Mouse (Mus musculus) hindbrain, embryonic 12.5 days (tissue): ENCODE results near the gene Gm10160. TPM values are rescaled to one million over a fixed set of nuclear protein-coding genes. Genes with fewer than 3 reads are reported as not detected.

Experiments used
- ATAC-seq: fragments of 200-750 bp; cut with Nextera tagmentation; 2 replicates; pipeline ENCODE4 v1.8.0; 2017; ENCODE audit warnings: moderate TSS enrichment; ENCODE audit not compliant: low FRiP score
- H3K27ac ChIP-seq: fragments of 300-500 bp; sonication (generic); 2 replicates; pipeline ENCODE4 v1.5.1; 2016; ENCODE audit warnings: mild to moderate bottlenecking
- H3K27me3 ChIP-seq: fragments of 300-500 bp; sonication (generic); 2 replicates; pipeline ENCODE4 v1.6.1; 2016; ENCODE audit warnings: mild to moderate bottlenecking
- H3K36me3 ChIP-seq: fragments of 300-500 bp; sonication (generic); 2 replicates; pipeline ENCODE4 v1.6.1; 2016; ENCODE audit warnings: mild to moderate bottlenecking
- H3K4me1 ChIP-seq: fragments of 300-500 bp; sonication (generic); 2 replicates; pipeline ENCODE4 v1.6.1; 2016
- H3K4me2 ChIP-seq: fragments of 300-500 bp; sonication (generic); replicated peaks from 2 replicates; pipeline ENCODE4 v1.6.1; 2016; ENCODE audit warnings: mild to moderate bottlenecking
- H3K4me3 ChIP-seq: fragments of 300-500 bp; sonication (generic); 2 replicates; pipeline ENCODE4 v1.5.1; 2016; ENCODE audit warnings: mild to moderate bottlenecking
- H3K9ac ChIP-seq: fragments of 300-500 bp; sonication (generic); 2 replicates; pipeline ENCODE4 v1.6.1; 2016; ENCODE audit warnings: mild to moderate bottlenecking, moderate library complexity
- H3K9me3 ChIP-seq: fragments of 300-500 bp; sonication (generic); replicated peaks from 2 replicates; pipeline ENCODE4 v1.6.1; 2016; ENCODE audit warnings: mild to moderate bottlenecking
- WGBS: fragments of 180-500 bp; shearing (Covaris S2); methylation state at CpG from one replicate; pipeline ENCODE4 v1.1.7; 2016; 5-methylcytosine and 5-hydroxymethylcytosine counted together
- polyA plus RNA-seq: library from polyadenylated mRNA; unstranded; fragments of >200 nt; fragmentation: Nextera tagmentation; extraction: Ambion mirVana; gene quantifications from 2 replicates; pipeline ENCODE4 v1.2.1, GENCODE M21; 2016

Gm10160 gene
- polyA plus RNA-seq, 1 experiment from 2014 or later: not detected

- H3K27me3 ChIP-seq: 0 out of 2 replicates have a peak, but pooled peaks cover under 1% of the 10 kb centered on the region
- no peaks in the 10 kb centered on the region for H3K4me1 ChIP-seq
- no peaks in the 10 kb centered on the region for H3K36me3 ChIP-seq
- WGBS: 83% methylated on average over 9 of the region's 9 CpGs
- no peak for ATAC-seq
- H3K9me3 ChIP-seq: no peaks in the 10 kb centered on the region
- H3K27ac ChIP-seq: no peak overlapping the region
- no peak overlapping the region for H3K4me3 ChIP-seq
- no peak overlapping the region for H3K9ac ChIP-seq
- no peak overlapping the region for H3K4me2 ChIP-seq
Measured at GRCm38 (mm10) chr7:81867231-81867930, 11.8 kb upstream of the Gm10160 start.

DNA sequence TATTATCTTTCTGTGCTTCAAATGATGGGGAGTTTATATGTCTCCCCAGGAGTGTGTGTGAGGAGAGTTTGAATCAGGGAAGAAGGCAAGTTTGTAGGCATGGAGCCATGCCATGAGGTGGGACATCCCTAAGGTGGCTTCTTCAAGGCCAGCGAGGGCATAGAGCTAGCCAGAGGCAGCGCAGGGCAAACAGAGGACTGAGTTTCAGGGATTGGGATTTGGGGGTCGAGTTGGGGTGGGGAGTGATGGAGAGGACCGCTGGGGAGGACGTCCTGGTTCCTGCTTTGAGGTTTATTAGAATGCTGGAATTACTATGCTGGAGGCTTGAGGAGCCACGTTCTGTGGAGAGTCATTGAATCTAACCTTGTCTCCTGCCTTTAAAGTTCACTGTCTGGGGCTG is 10.3 kb upstream of the Gm10160 start:
- Histone ChIP-seq H3K9ac (no peak overlapping the region), H3K27ac (no peak overlapping the region), H3K4me1 (no peaks in the 10 kb centered on the region), H3K4me2 (no peak overlapping the region), H3K9me3 (no peaks in the 10 kb centered on the region), H3K27me3 (peaks cover 5% of the 10 kb centered on the region), H3K4me3 (no peak overlapping the region), H3K36me3 (no peaks in the 10 kb centered on the region)
- no peak for ATAC-seq
- 92% methylated on average over 6 of the region's 6 CpGs for WGBS

GRCm38 (mm10) chr7:81864552-81864951 is 9.0 kb upstream of the Gm10160 start:
- no peak overlapping the region for H3K4me2 ChIP-seq
- H3K27ac ChIP-seq: no peak overlapping the region
- H3K9me3 ChIP-seq: no peaks in the 10 kb centered on the region
- no peak overlapping the region for H3K9ac ChIP-seq
- H3K4me3 ChIP-seq: no peak overlapping the region
- 90% methylated on average over 6 of the region's 6 CpGs for WGBS
- no peaks in the 10 kb centered on the region for H3K36me3 ChIP-seq
- peaks cover 17% of the 10 kb centered on the region for H3K27me3 ChIP-seq
- no peak for ATAC-seq
- H3K4me1 ChIP-seq: peaks cover under 1% of the 10 kb centered on the region; the same call in 1 of the 2 replicates

DNA sequence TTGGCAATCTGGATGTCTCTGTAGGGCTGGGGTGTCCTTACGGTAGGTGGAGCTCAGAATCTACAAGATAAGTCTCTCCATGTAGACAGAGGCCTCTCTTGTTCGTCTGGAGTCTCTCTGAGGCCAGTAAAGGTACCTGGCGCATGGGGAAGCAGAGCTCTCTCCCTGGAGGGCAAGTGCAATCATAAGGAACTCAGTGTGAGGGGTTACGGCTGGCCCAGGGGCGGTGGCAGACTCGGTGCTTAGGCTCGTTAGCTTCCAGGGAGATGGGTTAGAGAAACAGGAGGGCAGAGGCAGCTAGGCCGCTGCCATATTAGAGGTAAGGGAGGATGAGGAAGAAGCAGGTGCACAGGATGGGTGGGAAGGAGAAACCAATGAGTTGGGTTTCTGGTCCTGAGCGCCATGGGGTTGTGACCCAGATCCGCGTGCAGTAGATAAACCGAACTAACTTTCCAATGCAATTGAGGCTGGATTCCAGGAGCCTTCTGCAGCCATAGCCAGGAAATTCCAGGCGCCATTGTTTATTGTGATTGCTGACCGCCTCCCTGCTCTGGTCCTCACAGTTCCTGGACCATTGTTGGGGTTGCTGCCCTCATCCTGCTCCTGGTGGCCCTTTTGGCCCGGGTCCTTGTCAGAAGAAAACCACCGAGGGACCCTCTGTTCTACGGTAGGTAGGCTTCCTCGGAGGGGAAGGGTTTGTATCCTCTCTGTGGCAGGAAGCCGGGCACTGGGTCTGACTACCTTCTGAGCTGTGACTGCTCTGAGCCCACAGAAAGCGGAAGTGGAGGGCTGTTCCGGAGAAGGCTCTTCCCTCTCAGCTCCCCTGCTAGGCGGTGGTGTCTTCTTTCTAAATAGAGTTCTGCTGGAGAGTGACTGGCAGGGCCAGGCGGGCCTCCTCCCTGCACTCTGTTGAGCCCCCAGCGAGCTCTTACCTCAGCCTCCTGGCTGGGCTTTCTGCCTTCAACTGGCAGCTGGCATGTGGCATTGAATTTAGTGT is 7.3 kb upstream of the Gm10160 start:
- H3K36me3 ChIP-seq: no peaks in the 10 kb centered on the region
- H3K9me3 ChIP-seq: no peaks in the 10 kb centered on the region
- WGBS: 70% methylated on average over 24 of the region's 24 CpGs
- no peak overlapping the region for H3K4me2 ChIP-seq
- H3K4me3 ChIP-seq: no peak overlapping the region
- peaks cover 10% of the 10 kb centered on the region for H3K4me1 ChIP-seq
- H3K9ac ChIP-seq: no peak overlapping the region
- no peak overlapping the region; the same call in 1 of the 2 replicates for H3K27ac ChIP-seq
- no peak for ATAC-seq
- peaks cover 33% of the 10 kb centered on the region for H3K27me3 ChIP-seq

- H3K27me3 ChIP-seq: peaks cover 42% of the 10 kb centered on the region
- H3K4me2 ChIP-seq: no peak overlapping the region
- H3K36me3 ChIP-seq: no peaks in the 10 kb centered on the region
- peaks cover 10% of the 10 kb centered on the region for H3K4me1 ChIP-seq
- H3K9me3 ChIP-seq: no peaks in the 10 kb centered on the region
- H3K4me3 ChIP-seq: no peak overlapping the region
- ATAC-seq: no peak
- H3K27ac ChIP-seq: no peak overlapping the region
- no peak overlapping the region for H3K9ac ChIP-seq
- 71% methylated on average over 4 of the region's 4 CpGs for WGBS
Measured at GRCm38 (mm10) chr7:81861921-81862320, 6.3 kb upstream of the Gm10160 start.

- H3K4me1 ChIP-seq: peaks cover 10% of the 10 kb centered on the region
- H3K9ac ChIP-seq: no peak overlapping the region
- H3K4me3 ChIP-seq: no peak overlapping the region
- H3K27me3 ChIP-seq: peaks cover 44% of the 10 kb centered on the region
- H3K27ac ChIP-seq: no peak overlapping the region
- H3K36me3 ChIP-seq: no peaks in the 10 kb centered on the region
- no peak for ATAC-seq
- H3K9me3 ChIP-seq: no peaks in the 10 kb centered on the region
- no peak overlapping the region for H3K4me2 ChIP-seq
- WGBS: 92% methylated on average over 2 of the region's 2 CpGs
Measured at GRCm38 (mm10) chr7:81861461-81861860, 5.9 kb upstream of the Gm10160 start.

DNA sequence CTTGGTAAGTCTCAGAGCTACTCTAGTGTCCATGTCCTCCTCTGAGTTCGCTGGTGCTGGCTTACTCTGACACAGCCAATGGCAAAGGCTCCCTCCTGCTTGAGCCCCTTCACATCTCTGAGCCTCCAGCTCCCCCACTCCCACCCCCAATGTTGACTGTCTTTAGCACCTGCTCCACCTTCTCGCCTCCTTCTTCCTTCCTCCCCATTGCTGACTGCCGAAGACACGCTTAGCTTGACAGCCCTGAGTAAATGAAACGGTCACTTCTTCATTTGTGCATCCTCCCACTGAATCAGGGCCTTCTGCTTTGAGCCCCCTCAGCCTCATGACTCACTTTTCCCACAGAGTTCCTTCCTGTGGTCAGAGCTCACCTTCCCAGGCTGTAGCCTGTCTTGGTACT is 5.4 kb upstream of the Gm10160 start:
- Histone ChIP-seq H3K9me3 (no peaks in the 10 kb centered on the region), H3K4me1 (peaks cover 10% of the 10 kb centered on the region), H3K4me2 (no peak overlapping the region), H3K4me3 (no peak overlapping the region), H3K27me3 (peaks cover 44% of the 10 kb centered on the region), H3K36me3 (no peaks in the 10 kb centered on the region), H3K27ac (no peak overlapping the region), H3K9ac (no peak overlapping the region)
- no peak for ATAC-seq
- WGBS: 78% methylated on average over 5 of the region's 5 CpGs

DNA sequence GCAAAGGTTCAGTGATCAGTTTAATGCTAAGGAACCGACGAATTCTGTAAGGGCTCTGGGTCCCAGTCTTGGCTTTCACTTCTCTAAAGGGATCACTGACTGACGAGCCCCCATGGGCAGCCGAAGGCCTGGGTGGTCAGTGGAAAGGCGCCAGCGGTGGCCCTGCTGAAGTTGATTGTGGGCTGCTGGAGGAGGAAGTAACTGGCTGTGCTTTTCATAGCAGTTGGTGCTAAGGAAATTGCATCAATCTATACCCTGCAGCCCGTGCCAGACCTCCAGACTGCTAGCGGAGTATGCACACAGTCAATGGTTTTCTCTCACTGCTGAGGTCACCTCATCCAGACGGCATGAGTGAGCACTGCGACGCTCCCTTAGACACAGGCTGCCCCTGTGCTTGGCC is 4.5 kb upstream of the Gm10160 start:
- ATAC-seq: no peak
- Histone ChIP-seq H3K4me2 (peak overlapping the region; percentile 98), H3K9ac (no peak overlapping the region), H3K4me1 (peaks cover 10% of the 10 kb centered on the region), H3K36me3 (no peaks in the 10 kb centered on the region), H3K27me3 (peaks cover 44% of the 10 kb centered on the region), H3K27ac (no peak overlapping the region), H3K9me3 (no peaks in the 10 kb centered on the region), H3K4me3 (0 out of 2 replicates have a peak overlapping the region, but pooled peaks have one; percentile 2)
- 47% methylated on average over 11 of the region's 11 CpGs for WGBS

DNA sequence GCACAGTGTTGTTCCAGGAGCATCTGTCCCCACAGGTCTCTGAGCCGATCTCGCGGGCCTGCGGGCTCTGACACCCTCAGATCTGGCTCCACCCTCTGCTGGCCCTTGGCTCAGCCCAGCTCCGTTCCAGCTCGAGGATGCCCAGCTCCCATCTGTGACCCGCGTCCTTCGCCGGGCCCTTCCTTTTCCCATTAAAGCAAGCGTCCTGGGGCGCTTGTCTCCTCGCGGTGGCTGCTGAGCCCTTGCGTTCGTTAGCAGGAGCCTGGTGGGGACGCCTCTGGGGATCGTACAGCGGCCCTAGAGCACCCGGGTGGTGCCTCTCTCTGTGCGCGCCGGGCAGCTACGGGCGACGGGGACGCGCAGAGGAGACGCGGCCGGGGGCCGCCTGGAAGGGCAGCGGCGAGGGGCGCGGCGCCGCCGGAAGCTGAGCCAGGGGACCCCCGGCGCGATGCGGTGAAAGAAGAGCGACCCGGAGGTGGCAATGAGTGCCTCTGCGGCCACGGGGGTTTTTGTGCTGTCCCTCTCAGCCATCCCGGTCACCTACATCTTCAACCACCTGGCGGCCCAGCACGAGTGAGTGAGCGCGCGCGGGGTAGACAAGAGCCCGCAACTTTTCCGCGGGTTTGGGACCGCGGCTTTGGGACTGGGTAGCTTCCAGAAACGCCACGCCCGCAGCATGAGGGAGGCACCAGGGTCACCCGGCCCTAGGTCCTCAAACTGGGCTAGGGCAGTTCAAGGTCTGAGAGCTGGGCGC is 3.6 kb upstream of the Gm10160 start, which contains the start of gene Tm6sf1:
Gene Tm6sf1, plus strand, starts transcription at position 34 of the 754 bp plus-strand sequence.
- Histone ChIP-seq H3K9me3 (no peaks in the 10 kb centered on the region), H3K4me2 (peak within 1 kb of the TSS; percentile 98), H3K4me1 (peaks cover 16% of the 10 kb centered on the region), H3K27ac (0 out of 2 replicates have a peak within 1 kb of the TSS, but pooled peaks have one; percentile 35), H3K36me3 (no peaks in the 10 kb centered on the region), H3K27me3 (peaks cover 44% of the 10 kb centered on the region), H3K4me3 (peak within 1 kb of the TSS; percentile 63), H3K9ac (peak within 1 kb of the TSS; percentile 74)
- under 1% methylated on average over 64 of the region's 64 CpGs for WGBS
- ATAC-seq: peak; percentile 75

- Histone ChIP-seq H3K9ac (no peak overlapping the region), H3K4me3 (peak overlapping the region; percentile 63), H3K36me3 (no peaks in the 10 kb centered on the region), H3K4me2 (peak overlapping the region; percentile 98), H3K4me1 (peaks cover 16% of the 10 kb centered on the region), H3K27me3 (peaks cover 44% of the 10 kb centered on the region), H3K27ac (no peak overlapping the region), H3K9me3 (no peaks in the 10 kb centered on the region)
- no peak for ATAC-seq
- 4% methylated on average over 9 of the region's 9 CpGs for WGBS
Measured at GRCm38 (mm10) chr7:81858236-81858635, 2.6 kb upstream of the Gm10160 start.

DNA sequence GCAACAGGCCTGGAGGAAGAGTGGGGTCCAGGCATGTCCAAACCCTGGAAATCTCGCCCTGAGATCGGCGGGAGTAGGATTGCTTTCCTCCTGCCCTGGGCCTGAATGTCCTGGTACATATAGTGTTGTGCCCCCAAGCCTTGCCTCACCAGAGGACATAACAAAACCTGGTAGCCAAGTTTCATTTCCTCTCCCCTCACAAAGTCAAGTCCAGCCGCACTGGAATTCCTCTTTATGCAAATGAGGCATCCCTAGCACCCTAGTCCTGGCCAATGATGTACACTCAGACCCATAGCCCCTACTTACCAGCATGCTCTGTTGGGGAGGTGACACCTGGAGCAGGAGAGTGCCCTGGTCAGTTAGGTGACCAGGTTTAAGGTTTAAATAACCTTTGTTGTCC is 627 bp upstream of the Gm10160 start:
- no peak overlapping the region for H3K9ac ChIP-seq
- peaks cover 16% of the 10 kb centered on the region for H3K4me1 ChIP-seq
- H3K9me3 ChIP-seq: no peaks in the 10 kb centered on the region
- no peaks in the 10 kb centered on the region for H3K36me3 ChIP-seq
- no peak overlapping the region for H3K4me3 ChIP-seq
- H3K4me2 ChIP-seq: no peak overlapping the region
- WGBS: 72% methylated on average over 4 of the region's 4 CpGs
- H3K27me3 ChIP-seq: peaks cover 41% of the 10 kb centered on the region
- H3K27ac ChIP-seq: no peak overlapping the region
- no peak for ATAC-seq
